Mouse (Mus musculus) thymus, postnatal 10 days (tissue): ENCODE results near the gene Zfp786.
A peak's percentile ranks its signal among the peaks of the same experiment; 100 is the strongest.
"Not testable (repeated sequence)": the region's sequence is repeated elsewhere in the genome, so short reads cannot be mapped to it uniquely, and the experiment has no call there.

ENCODE experiments used
- DNase-seq, 2 experiments: peaks; one replicate each; pipeline ENCODE4 v3.0.0; 2021; ENCODE audit warnings: low spot score in 2 of 2

Gene Zfp786

GRCm38 (mm10) chr6:47830104-47831078 lies at the start of gene Zfp786:
Zfp786 (minus strand) TSS chr6:47830867.
- peak; percentile 84 to 97 for DNase-seq

DNA sequence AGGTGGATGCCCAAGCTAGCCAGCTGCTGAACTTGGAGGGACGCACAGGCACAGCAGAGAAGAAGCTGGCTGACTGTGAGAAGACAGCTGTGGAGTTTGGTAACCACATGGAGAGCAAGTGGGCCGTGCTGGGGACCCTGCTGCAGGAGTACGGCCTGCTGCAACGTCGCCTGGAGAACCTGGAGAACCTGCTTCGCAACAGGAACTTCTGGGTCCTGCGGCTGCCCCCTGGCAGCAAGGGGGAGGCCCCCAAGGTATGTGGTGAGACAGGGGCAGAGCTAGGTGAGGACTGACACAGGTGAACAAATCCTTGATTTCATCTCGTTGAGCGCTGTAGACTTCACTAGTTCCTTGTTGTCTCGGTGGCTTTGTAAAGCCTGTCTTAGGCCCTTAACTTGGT lies 49.5 kb upstream of the Zfp786 start:
- no peak for DNase-seq

- DNase-seq = no peak
These were observed 48.5 kb upstream of the Zfp786 start for GRCm38 (mm10) chr6:47879049-47879716.

GRCm38 (mm10) chr6:47878593-47878992 lies 47.9 kb upstream of the Zfp786 start:
- no peak for DNase-seq

- peak in 1 of 2 experiments; percentile 12 for DNase-seq
These were observed 47.5 kb upstream of the Zfp786 start for GRCm38 (mm10) chr6:47878133-47878514.

DNA sequence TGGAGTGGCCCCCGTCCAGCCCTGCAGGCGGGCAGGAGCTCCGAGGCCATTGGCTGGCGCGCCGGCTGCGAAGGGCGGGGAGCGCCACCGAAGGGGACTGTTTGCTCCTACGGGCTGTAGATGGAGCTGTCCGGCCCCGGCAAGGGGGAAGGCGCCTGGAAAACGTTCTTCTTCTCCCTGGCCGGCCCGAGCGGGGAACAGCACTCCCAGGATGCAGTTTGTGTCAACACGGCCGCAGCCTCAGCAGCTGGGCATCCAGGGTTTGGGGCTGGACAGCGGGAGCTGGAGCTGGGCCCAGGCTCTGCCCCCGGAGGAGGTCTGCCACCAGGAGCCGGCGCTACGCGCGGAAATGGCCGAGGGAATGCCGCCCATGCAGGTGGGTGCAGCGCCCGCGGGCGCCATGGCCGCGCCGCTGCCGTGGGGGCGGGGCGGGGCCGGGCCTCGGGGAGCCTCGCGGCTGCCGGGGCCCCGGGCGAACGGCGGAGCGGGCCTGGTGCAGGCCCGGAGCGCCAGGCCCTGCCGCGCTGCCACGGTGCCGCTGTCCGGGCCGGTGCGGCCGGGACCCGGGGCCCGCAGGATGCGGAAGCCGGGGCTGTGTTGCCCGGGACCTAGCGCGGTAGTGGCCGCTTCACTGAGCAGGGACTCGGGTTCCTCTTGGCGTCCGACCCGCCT lies 46.9 kb upstream of the Zfp786 start:
- peak; percentile 64 to 67 for DNase-seq

DNA sequence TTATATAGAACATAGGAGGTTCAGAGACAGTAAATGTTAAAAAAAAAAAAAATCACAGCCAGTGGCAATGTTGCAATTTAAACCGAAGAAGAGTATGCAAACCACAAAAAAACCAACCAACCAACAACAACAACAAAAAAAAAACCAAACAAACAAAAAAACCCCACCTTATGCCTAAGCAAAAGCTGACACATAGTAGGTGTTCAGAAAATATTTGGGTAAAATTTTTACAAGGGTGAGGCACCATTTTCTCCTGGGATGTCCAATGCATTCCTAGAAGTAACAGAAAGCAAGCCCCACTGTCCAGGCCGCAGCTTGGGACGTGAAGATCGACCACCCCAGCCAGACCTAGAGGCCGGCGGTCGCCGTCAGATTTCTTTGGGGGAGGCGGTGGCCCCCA lies 46.4 kb upstream of the Zfp786 start, which contains the start of gene Zfp282:
Zfp282 (plus strand) TSS at position 147 of the 400 bp plus-strand sequence.
- DNase-seq = no peak

- no peak for DNase-seq
These were observed 41.6 kb upstream of the Zfp786 start for GRCm38 (mm10) chr6:47872266-47872665.

GRCm38 (mm10) chr6:47857729-47858128 lies 27.1 kb upstream of the Zfp786 start:
- not testable (repeated sequence) for DNase-seq

GRCm38 (mm10) chr6:47857241-47857640 lies 26.6 kb upstream of the Zfp786 start:
- no peak for DNase-seq

- no peak for DNase-seq
These were observed 15.1 kb upstream of the Zfp786 start for GRCm38 (mm10) chr6:47845779-47846178.

DNA sequence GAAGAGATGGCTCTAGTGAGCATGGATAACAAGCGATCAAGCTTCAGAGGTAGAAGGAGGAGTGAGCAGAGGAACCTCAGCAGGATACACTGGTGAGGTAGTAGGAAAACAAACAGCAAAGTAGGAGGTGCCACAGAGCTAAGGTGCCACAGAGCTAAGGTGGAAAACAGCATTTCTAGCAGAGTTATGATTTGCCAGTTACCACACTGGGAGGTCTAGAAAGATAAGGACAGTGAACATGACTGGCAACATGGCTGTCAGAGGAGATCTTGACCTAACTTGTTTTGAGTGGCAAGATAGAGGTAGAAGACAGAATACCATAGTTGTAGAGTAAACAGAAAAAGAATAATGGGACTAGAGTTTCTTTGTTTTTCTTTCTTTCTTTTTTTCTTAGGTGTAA lies 11.7 kb upstream of the Zfp786 start:
- no peak for DNase-seq

DNA sequence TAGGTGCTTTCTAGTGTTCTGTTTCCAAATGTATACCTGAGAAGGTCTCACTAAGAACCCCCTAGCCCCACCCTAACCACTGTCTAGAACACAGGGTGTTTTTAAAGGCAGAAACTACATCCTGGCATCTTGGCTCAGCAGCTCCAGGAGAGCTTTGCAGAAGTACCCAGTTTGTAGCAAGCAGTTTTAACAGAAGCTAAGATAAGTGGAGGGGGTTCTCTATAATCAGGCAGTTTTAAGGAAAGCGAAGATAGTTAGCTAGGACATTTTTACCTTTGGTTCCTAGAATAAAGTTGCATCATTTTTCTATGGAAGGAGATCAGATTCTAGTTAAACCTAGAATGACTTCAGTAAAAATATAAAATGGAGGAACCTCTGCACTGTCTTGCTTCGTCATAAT lies 11.2 kb upstream of the Zfp786 start:
- no peak for DNase-seq

DNA sequence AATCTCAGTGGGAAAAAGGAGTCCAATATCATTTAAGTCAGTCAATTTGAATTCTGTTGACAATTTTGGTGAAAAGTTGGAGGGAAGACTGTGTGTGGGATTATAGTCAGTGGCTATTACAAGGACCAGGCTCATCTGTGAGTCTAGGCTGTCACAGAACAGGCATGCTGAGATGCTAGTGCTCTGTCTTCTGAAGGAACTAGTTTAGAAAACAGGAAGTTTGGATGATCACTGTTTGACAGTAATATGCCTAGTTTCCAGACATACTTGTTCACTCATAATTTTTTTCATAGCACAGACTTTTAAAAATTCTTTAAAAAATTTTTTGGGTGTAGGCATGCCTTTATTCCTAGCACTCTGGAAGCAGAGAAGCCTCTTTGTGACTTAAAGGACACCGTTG lies 10.4 kb upstream of the Zfp786 start:
- no peak for DNase-seq

DNA sequence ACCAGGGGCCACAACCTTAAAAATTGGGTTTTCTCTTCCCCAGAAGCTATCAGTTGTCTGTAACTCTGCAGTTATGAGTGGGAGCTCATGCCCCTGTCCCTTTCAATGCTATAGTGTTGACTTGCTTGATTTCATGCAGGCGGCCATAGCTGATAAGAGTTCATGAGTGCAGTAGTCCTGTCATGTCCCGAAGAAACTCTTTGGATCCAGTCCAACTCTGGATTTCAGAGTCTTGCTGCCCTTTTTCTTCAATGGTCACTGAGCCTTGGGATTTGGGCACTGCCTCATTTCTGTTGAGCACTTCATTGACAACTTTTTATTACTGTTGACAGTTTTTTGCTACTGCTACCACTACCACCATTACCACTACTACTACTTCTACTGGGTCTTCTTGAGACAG lies 7.0 kb upstream of the Zfp786 start:
- DNase-seq = no peak

GRCm38 (mm10) chr6:47835984-47836521 lies 5.4 kb upstream of the Zfp786 start:
- DNase-seq = peak in 1 of 2 experiments; percentile 43

DNA sequence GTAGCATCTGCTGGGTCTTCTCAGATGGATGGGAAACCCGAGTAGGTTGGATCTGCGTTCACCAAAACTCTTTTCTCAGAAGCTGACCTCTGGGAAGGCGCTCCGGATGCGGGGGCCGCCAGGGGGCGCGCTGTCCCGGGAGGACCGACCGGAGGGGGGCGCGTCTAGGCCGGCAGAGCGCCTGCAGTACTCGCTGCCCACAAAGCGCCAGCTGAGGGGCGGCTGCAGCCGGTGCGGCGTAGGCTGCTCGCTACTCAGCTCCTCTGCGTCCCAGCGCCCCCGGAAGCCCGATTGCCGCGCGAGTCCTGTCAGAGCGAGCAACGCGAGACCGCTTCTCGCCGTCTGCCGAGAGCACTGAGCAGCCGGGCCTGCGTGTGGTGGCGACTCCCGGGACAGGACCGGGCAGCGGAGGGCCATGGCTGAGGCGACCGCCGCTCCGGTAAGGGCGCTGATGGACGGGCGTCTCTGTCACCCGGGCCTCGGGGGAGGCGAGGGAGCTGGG lies 4.9 kb upstream of the Zfp786 start, which contains the start of gene Zfp398:
Zfp398 (plus strand) TSS at position 180 of the 502 bp plus-strand sequence.
- DNase-seq = peak; percentile 94 to 98

GRCm38 (mm10) chr6:47832220-47832619 lies 1.6 kb upstream of the Zfp786 start:
- no peak for DNase-seq

- no peak for DNase-seq
These were observed 1.7 kb downstream of the Zfp786 start for GRCm38 (mm10) chr6:47828950-47829349.

DNA sequence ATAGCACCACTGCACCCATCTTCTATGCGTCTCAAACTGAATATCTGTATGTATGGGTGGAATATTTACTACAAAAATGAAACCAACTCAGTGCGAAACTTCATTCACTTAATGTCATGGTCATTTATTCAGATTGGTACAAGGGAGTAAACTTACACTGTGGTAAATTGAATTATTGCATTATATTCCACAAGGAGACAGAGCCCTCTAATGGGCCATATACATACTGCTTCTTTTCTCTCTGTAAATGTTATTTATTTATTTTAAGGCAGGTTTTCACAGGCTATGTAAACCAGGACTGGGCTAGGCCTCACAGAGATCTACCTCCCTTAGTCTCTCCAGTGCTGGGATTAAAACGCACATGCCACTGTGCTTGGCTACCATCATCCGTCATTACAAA lies 3.2 kb downstream of the Zfp786 start:
- no peak for DNase-seq

GRCm38 (mm10) chr6:47824241-47824640 lies 6.4 kb downstream of the Zfp786 start:
- DNase-seq = no peak

DNA sequence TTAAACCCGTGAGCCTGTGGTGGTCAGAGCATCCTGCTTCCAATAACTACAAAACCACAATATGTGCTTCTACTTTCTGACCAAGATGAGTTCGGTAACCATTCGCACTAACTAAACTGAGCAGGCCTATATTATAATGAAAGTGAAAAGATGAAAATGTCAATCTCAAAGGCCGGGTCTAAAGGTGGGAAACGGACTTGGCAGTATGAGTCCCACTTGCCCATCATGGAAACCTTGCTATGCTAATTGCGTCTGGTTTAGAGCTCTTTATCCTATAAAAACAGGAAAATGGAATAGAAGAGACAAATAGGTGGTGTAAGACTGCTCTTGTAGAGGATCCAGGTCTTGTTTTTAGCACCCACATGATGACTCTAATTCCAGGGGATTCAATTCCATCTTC lies 8.9 kb downstream of the Zfp786 start:
- DNase-seq = no peak
